Mouse (Mus musculus): Measurements from ENCODE around the gene Pfn4. TPM values are rescaled to one million over a fixed set of nuclear protein-coding genes. Genes with fewer than 3 reads are reported as not detected.
A peak's percentile ranks its signal among the peaks of the same experiment; 100 is the strongest.
"Not testable (repeated sequence)": the region's sequence is repeated elsewhere in the genome, so short reads cannot be mapped to it uniquely, and the experiment has no call there.

Gene Pfn4
- polyA plus RNA-seq, 1 experiment from 2014 or later = 0.53 TPM

DNA sequence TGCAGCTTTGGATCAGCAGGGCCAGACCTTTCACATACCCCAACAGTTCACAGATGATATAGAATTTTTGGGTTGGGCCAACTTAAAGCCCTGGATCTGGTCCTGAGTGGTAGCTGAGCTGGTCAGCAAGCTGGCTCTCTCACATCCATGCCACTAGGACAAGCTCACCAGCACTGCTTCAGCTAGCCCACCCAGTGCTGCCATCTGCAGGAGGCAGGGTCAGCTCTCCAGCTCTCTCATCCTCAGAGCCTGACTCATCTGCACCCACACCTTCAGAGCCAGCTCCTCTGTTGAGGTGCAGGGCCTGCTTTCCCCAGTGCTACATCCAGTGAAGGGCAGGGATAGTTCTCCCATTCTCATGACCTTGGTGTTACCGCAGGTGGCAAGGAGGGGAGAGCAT, 24.9 kb downstream of the Pfn4 start:
- ChIA-PET CTCF (interaction anchor here (1.7 kb wide), 1 partner anchor 24 kb away, joined by 5 read pairs; the partner anchor contains the start of gene Fam228b), POLR2A (no interaction called here)
- TF ChIP-seq CTCF (IDR thresholded peaks at IDR 0.05) = peak; percentile 6
- ATAC-seq (no peak), DNase-seq (ENCODE audit: low read depth, low spot score) (no peak)
- in situ Hi-C loops (cut with MboI; ENCODE audit: low pct_unique_long_range_greater_than_20kb) = no loop called here
- no peaks in the 10 kb centered on the region for H3K27me3 ChIP-seq

DNA sequence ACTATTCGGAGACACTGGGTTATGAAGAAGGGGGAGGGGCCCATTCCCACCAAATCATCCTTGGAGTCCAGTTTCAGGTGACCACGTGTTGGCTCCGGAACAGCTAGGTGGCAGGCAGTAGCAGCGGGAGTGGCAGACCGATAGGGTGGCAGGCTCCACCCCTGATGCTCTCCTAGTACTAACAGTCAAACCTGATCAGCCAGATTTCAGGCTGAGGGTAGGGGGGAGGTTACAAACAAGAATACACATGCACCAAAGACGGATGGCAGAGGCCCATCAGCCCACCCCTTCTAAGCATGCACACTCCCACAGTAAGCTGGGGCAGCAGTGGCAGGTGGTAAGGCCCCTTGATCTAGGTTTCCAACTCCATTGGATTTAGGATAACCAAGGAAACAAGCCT, 28.6 kb downstream of the Pfn4 start:
- POLR2A ChIA-PET = interaction anchor here (1.3 kb wide), 1 partner anchor 19 kb away, joined by 3 read pairs; no protein-coding TSS in a partner anchor
- ATAC-seq; H3K27me3 ChIP-seq; DNase-seq (ENCODE audit: low read depth, low spot score); in situ Hi-C loops (cut with MboI; ENCODE audit: low pct_unique_long_range_greater_than_20kb): not testable (repeated sequence)
- CTCF ChIA-PET = interaction anchor here (1.0 kb wide), 1 partner anchor 17 kb away, joined by 3 read pairs; no protein-coding TSS in a partner anchor

DNA sequence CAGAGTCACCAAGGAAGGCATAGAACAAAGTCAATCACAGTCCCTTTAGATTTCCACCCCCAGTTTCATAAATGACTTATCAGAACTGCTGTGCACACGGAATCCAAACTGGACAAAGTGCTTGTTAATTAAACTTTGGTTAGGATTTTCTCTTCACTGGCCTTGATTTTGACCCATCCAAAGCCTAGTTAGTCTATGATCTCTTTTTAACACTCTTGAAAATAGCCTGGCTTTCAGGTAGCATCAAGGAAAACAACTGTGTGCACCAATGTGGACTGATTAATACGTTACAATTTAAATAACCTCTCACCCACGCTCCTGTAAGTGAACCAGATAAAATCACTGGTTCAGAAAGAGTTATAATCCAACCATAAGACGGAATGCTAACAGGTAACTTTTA, 42.2 kb downstream of the Pfn4 start:
- no peak for DNase-seq (ENCODE audit: low read depth, low spot score)
- no peak for TF ChIP-seq CTCF (IDR thresholded peaks at IDR 0.05)
- POLR2A ChIA-PET = no interaction called here
- ATAC-seq = no peak
- no peaks in the 10 kb centered on the region for H3K27me3 ChIP-seq
- in situ Hi-C loops (cut with MboI; ENCODE audit: low pct_unique_long_range_greater_than_20kb) = no loop called here
- CTCF ChIA-PET = no interaction called here

DNA sequence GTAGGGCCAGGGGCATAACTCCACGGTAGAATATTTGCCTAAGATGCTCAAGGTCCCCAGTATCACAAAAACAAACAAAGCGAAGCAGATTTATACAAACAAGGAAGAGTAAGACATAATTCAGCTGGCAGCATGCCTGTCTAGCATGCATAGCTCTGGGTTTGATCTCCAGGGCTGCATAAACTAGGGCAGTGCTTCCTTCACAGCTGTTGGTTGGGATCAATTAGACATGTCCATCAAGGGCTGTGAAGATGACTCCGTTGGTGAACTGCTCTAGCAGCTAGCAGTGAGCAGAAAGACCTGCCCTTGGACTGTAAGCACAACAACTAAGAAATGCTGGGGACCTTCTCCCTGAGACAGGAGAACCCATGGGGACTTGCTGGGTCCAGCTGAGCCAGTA, 42.9 kb downstream of the Pfn4 start:
- in situ Hi-C loops (cut with MboI; ENCODE audit: low pct_unique_long_range_greater_than_20kb) = no loop called here

DNA sequence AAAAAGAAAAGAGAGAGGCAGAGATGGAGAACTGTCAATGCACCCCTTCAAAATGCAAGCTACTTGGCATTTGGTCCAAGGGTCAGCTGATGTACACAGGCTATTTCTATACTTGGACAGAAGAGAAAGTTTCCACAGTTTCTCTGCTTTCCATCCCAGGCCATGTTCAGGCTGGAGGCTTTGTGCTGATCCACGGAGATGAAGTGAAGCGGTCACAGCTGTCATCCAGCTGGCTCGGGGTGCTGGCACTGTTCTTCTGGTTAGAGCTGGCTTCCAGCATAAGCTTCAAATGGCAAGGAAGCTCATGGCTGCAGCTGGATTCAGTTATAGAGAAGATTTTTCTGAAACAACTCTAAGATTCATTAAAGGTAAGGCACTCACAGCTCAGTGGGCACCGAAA, 44.8 kb downstream of the Pfn4 start:
- ATAC-seq (no peak), DNase-seq (ENCODE audit: low read depth, low spot score) (no peak)
- TF ChIP-seq CTCF (IDR thresholded peaks at IDR 0.05) = no peak
- CTCF ChIA-PET = no interaction called here
- POLR2A ChIA-PET = interaction anchor here (0.6 kb wide), 1 partner anchor 260 kb away, joined by 4 read pairs; no protein-coding TSS in a partner anchor
- in situ Hi-C loops (cut with MboI; ENCODE audit: low pct_unique_long_range_greater_than_20kb) = no loop called here
- no peaks in the 10 kb centered on the region for H3K27me3 ChIP-seq

More for the DNA sequence above, 42.9 kb downstream of the Pfn4 start:
- ChIA-PET POLR2A (no interaction called here), CTCF (no interaction called here)
- no peak for TF ChIP-seq CTCF (IDR thresholded peaks at IDR 0.05)
- no peak for DNase-seq (ENCODE audit: low read depth, low spot score)
- ATAC-seq = no peak
- no peaks in the 10 kb centered on the region for H3K27me3 ChIP-seq

DNA sequence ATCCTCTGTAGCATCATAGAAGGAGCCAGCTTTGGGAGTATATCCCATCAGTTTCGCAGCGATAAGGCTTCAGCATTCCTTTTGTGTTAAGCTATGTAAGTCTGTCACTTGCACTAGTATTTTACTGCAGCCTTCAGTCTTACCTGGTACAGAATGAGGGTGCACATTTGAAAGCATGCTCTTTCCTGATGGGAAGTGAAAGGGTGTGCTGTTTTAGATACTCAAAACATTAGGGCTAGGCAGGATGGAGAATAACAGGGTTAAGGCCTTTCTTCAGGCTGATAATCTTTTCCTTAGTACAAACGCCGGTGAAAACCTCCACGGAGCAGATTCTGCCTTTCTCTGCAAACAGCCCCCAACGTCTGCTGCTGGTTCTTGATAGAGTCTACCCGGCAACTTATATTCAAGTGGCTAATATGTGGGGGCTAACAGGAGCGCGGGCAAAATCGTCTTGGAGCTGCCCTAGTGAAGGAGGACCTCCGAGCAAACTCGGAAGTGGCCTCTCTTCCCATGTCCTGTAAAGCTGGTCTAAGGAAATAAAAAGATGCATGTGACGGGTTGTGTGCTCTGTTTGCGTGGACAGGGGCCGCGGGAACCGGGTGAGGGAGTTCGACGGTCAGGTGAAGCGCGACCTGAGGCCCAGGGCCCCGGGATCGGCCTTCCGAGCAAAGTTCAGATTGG, 48.0 kb downstream of the Pfn4 start:
- DNase-seq (ENCODE audit: low read depth, low spot score) (no peak), ATAC-seq (peak; percentile 63)
- POLR2A ChIA-PET = interaction anchor here (0.7 to 1.2 kb wide), 3 partner anchors 20 to 95 kb away, joined by 3 read pairs; partner anchors contain the start of genes Fam228b and Pfn4
- in situ Hi-C loops (cut with MboI; ENCODE audit: low pct_unique_long_range_greater_than_20kb) = no loop called here
- no peak for TF ChIP-seq CTCF (IDR thresholded peaks at IDR 0.05)
- H3K27me3 ChIP-seq = no peaks in the 10 kb centered on the region
- CTCF ChIA-PET = no interaction called here

DNA sequence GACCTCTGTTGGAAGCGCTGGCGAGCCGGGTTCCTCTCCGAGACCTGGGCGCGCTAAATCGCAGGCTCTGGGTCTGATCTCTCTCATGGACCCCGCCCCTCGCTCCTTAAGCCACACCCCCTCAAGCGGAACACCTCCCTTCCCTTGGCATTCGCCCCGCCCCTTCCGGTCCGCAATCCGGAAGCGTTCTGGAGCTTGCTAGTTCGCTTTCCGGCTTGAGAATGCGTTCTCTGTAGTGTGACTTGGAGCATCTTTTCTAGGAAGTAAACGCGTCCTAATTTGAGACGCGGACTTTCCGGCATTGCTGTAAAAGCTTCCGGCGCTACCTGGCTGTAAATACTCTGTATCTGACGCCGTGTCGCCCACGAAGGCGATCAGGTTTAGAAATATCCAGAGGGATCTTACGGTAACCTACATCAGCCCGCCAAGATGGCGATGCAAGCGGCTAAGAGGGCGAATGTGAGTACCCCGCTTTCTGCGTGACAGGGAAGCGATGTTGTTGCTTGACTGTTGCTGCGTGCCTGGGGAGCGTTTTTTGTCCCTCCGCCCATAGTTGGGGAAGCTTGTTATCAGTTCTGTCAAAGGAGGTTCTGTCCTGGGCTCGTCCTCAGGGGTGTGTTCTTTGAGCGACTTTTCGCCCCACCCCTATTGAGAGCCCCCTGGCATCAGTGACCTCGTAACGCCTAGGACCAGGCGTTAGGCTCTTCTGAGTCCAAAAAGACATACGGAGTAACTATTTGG, 48.7 kb downstream of the Pfn4 start, which contains the start of gene Sf3b6:
Gene Sf3b6, plus strand, starts transcription at position 184 of the 741 bp plus-strand sequence.
- no peaks in the 10 kb centered on the region for H3K27me3 ChIP-seq
- ChIA-PET CTCF (no interaction called here), POLR2A (interaction anchor here (0.7 to 1.2 kb wide), 2 partner anchors 49 to 95 kb away, joined by 3 read pairs; partner anchors contain the start of genes Fam228b and Pfn4)
- in situ Hi-C loops (cut with MboI; ENCODE audit: low pct_unique_long_range_greater_than_20kb) = no loop called here
- TF ChIP-seq CTCF (IDR thresholded peaks at IDR 0.05) = no peak
- peak; percentile 48 for DNase-seq (ENCODE audit: low read depth, low spot score)
- ATAC-seq = peak; percentile 92

DNA sequence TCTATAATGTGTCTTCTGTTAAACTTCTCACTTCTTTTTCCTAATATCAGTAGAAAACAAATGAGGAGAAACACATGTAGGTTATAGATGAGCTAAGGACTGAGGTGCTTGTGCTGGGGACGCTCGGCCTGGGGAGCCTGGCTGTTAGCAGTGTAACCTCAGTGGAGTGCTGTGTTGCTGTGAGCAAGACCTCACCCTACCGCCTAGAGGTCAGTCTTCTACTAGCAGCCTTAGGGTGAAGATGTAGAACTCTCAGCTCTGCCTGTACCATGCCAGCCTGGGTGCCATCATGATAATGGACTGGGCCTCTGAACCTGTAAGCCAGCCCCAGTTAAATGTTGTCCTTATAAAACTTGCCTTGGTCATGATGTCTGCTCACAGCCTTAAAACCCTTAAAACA, 58.4 kb downstream of the Pfn4 start:
- ATAC-seq (no peak), DNase-seq (ENCODE audit: low read depth, low spot score) (no peak)
- POLR2A ChIA-PET = no interaction called here
- CTCF ChIA-PET = no interaction called here
- in situ Hi-C loops (cut with MboI; ENCODE audit: low pct_unique_long_range_greater_than_20kb) = no loop called here
- H3K27me3 ChIP-seq = no peaks in the 10 kb centered on the region
- TF ChIP-seq CTCF (IDR thresholded peaks at IDR 0.05) = no peak

Other genes starting within 250 kb of the Pfn4 start
- 45.4 TPM for gene Itsn2, start 176.4 kb upstream of the Pfn4 start, polyA plus RNA-seq (2021)
- gene Gm3625, start 176.1 kb upstream of the Pfn4 start, polyA plus RNA-seq (2021) = not detected
- gene Fam228a, start 30.6 kb upstream of the Pfn4 start, polyA plus RNA-seq (2021) = 0.04 TPM
- gene Fam228b, start 245 bp downstream of the Pfn4 start, polyA plus RNA-seq (2021) = 1.1 TPM
- 114 TPM for gene Sf3b6, start 48.5 kb downstream of the Pfn4 start, polyA plus RNA-seq (2021)
- 7.1 TPM for gene Fkbp1b, start 72.6 kb downstream of the Pfn4 start, polyA plus RNA-seq (2021)
- gene Wdcp, start 74.3 kb downstream of the Pfn4 start, polyA plus RNA-seq (2021) = 11.2 TPM
- 0.17 TPM for gene Mfsd2b, start 105.3 kb downstream of the Pfn4 start, polyA plus RNA-seq (2021)
- 27.7 TPM for gene Ubxn2a, start 138.7 kb downstream of the Pfn4 start, polyA plus RNA-seq (2021)
- 12.8 TPM for gene Atad2b, start 148.3 kb downstream of the Pfn4 start, polyA plus RNA-seq (2021)